Comparison of ENCODE assay signal across 18 mouse cellular contexts in genomic region chr8:122993031-122993430, GRCm38 (mm10). TPM values are rescaled to one million over a fixed set of nuclear protein-coding genes. Genes with fewer than 3 reads are reported as not detected.
DNase-seq lines count a peak whose midpoint lies in the region; ATAC-seq lines count a peak whose summit lies in the region.
"Had no signal": no experiment of that assay in that cellular context is flagged by ENCODE, and none has a peak within 500 bp of the region (broad histone marks: within the 10 kb centered on the region; RNA-seq: fewer than 3 reads in every experiment).

No protein-coding gene starts in this region.

- DNase-seq in heart, adult 11 months: peak; percentile 56
- DNase-seq in heart, postnatal 4 days: no peak
- peak; percentile 45 for DNase-seq in thymus, postnatal 14 days
- DNase-seq in thymus, postnatal 10 days (ENCODE audit: low spot score in 2 of 2): no peak
- DNase-seq in thymus, postnatal 25 days: peak; percentile 43
- DNase-seq in neural tube, embryonic 10.5 days (ENCODE audit: extremely low spot score, low spot score): no peak
- DNase-seq in kidney, adult 8-10 months: no peak
- DNase-seq: adrenal gland, postnatal 10 days; cerebellum, adult 11 months; cerebellum, adult 9-11 months; cerebellum, postnatal 36 days; forebrain, postnatal 0 days; gastrocnemius, postnatal 25 days; heart, adult 18-20 months; heart, postnatal 10 days had no signal

- peak; percentile 40 for ATAC-seq in megakaryocyte progenitor cell, adult 5-6 weeks (replicated peaks; ENCODE audit: poor library complexity)
- ATAC-seq: forebrain, embryonic 13.5 days; forebrain, postnatal 0 days; hindbrain, postnatal 0 days had no signal

RNA-seq across cellular contexts. Expression of gene Ankrd11, which starts 49.0 kb away (rescaled TPM):
- total RNA-seq in heart, postnatal 4 days (2021): 10 to 100 TPM; 85.2 to 86.3 TPM
- 76.4 and 79.6 TPM in 2 replicates for total RNA-seq in megakaryocyte progenitor cell, adult 5-6 weeks (2015)
- total RNA-seq in megakaryocyte progenitor cell, adult 5-6 weeks (2017): 69.2 and 72.6 TPM in 2 replicates

Comparison
In these comparisons a context has a peak if more than half of its experiments do, and no peak if none do; other contexts are left out.
1. DNase-seq: peak in heart, adult 11 months (single experiment), thymus, postnatal 14 days (single experiment) and thymus, postnatal 25 days (single experiment); none in heart, postnatal 4 days (single experiment), thymus, postnatal 10 days (0 of 2), neural tube, embryonic 10.5 days (single experiment) and kidney, adult 8-10 months (0 of 2).